Comparison of ENCODE assay signal across 16 mouse cellular contexts in genomic region chr4:117316800-117317199, GRCm38 (mm10).
A peak's percentile ranks its signal among the peaks of the same experiment; 100 is the strongest.
DNase-seq lines count a peak whose midpoint lies in the region; ATAC-seq and TF ChIP-seq lines count a peak whose summit lies in the region.
"Had no signal": no experiment of that assay in that cellular context is flagged by ENCODE, and none has a peak within 500 bp of the region (broad histone marks: within the 10 kb centered on the region; RNA-seq: fewer than 3 reads in every experiment).

No protein-coding gene starts in this region.

- peaks cover 96% of the 10 kb centered on the region for H3K27me3 ChIP-seq in heart, embryonic 15.5 days
- peaks cover 9% of the 10 kb centered on the region for H3K27me3 ChIP-seq in hindbrain, embryonic 16.5 days (replicated peaks; ENCODE audit: control insufficient read depth, insufficient read depth, low read length)
- peaks cover 22% of the 10 kb centered on the region for H3K27me3 ChIP-seq in midbrain, embryonic 15.5 days (replicated peaks)

- no peak overlapping the region for H3K27ac ChIP-seq in heart, embryonic 15.5 days
- H3K27ac ChIP-seq in hindbrain, embryonic 16.5 days (ENCODE audit: low read depth, low read length): no peak overlapping the region; the same call in 1 of the 2 replicates
- H3K27ac ChIP-seq in midbrain, embryonic 15.5 days: no peak overlapping the region
- H3K27ac ChIP-seq in gastrocnemius, adult 2 months: no peak overlapping the region
- H3K27ac ChIP-seq: embryonic facial prominence, embryonic 13.5 days had no signal

- intact Hi-C loops in heart, postnatal 14 days (cut with DNase I): no loop called here
- intact Hi-C loops in left cerebral cortex, postnatal 10 days (cut with DNase I): no loop called here
- intact Hi-C loops in gastrocnemius, adult 2 months (cut with DNase I): no loop called here

- H3K36me3 ChIP-seq in heart, embryonic 15.5 days: no peaks in the 10 kb centered on the region
- no peaks in the 10 kb centered on the region for H3K36me3 ChIP-seq in hindbrain, embryonic 16.5 days (ENCODE audit: control insufficient read depth, insufficient read depth, low read length)
- no peaks in the 10 kb centered on the region for H3K36me3 ChIP-seq in midbrain, embryonic 15.5 days (replicated peaks)
- H3K36me3 ChIP-seq: embryonic facial prominence, embryonic 13.5 days; G1E; heart, embryonic 12.5 days had no signal

- no peak for TF ChIP-seq CTCF in gastrocnemius, adult 2 months (IDR thresholded peaks at IDR 0.05)

- H3K4me2 ChIP-seq in heart, embryonic 15.5 days: no peak overlapping the region
- no peak overlapping the region for H3K4me2 ChIP-seq in hindbrain, embryonic 16.5 days (ENCODE audit: low read length)
- H3K4me2 ChIP-seq in midbrain, embryonic 15.5 days: peak overlapping the region; percentile 25; the same call in 1 of the 2 replicates
- H3K4me2 ChIP-seq: embryonic facial prominence, embryonic 13.5 days had no signal

- no peaks in the 10 kb centered on the region for H3K9me3 ChIP-seq in heart, embryonic 15.5 days (replicated peaks)
- H3K9me3 ChIP-seq in hindbrain, embryonic 16.5 days (ENCODE audit: control insufficient read depth, low read length): no peaks in the 10 kb centered on the region
- H3K9me3 ChIP-seq in midbrain, embryonic 15.5 days: no peaks in the 10 kb centered on the region
- H3K9me3 ChIP-seq: embryonic facial prominence, embryonic 13.5 days; G1E; heart, embryonic 12.5 days had no signal

- H3K4me3 ChIP-seq in heart, embryonic 15.5 days: no peak overlapping the region
- H3K4me3 ChIP-seq in hindbrain, embryonic 16.5 days (ENCODE audit: low read length): no peak overlapping the region
- H3K4me3 ChIP-seq in midbrain, embryonic 15.5 days: no peak overlapping the region
- no peak overlapping the region for H3K4me3 ChIP-seq in gastrocnemius, adult 2 months
- H3K4me3 ChIP-seq: embryonic facial prominence, embryonic 13.5 days; heart, embryonic 12.5 days had no signal

- DNase-seq in heart, postnatal 14 days: no peak
- peak; percentile 42 for DNase-seq in ZHBTc4 (ENCODE audit: low read depth, low spot score)
- DNase-seq in embryo, embryonic 11 days: no peak
- no peak for DNase-seq in left cerebral cortex, postnatal 10 days (ENCODE audit: extremely low spot score in 1 of 2, low spot score in 2 of 2)
- DNase-seq in gastrocnemius, adult 2 months: no peak
- DNase-seq: adrenal gland, postnatal 36 days; B cell, adult 2 months; cerebellum, postnatal 14 days; left cerebral cortex, postnatal 4 days; lung, adult 2 months had no signal

- 55% methylated on average over 6 of the region's 6 CpGs for WGBS in heart, embryonic 15.5 days
- 45% methylated on average over 6 of the region's 6 CpGs for WGBS in hindbrain, embryonic 16.5 days
- WGBS in midbrain, embryonic 15.5 days: 54% methylated on average over 6 of the region's 6 CpGs

- no peak overlapping the region for H3K9ac ChIP-seq in heart, embryonic 15.5 days
- peak overlapping the region; percentile 50; the same call in 1 of the 2 replicates for H3K9ac ChIP-seq in hindbrain, embryonic 16.5 days (ENCODE audit: low read depth, low read length)
- H3K9ac ChIP-seq in midbrain, embryonic 15.5 days: no peak overlapping the region; the same call in 1 of the 2 replicates
- H3K9ac ChIP-seq: heart, embryonic 12.5 days had no signal

- peaks cover 12% of the 10 kb centered on the region for H3K4me1 ChIP-seq in heart, embryonic 15.5 days (replicated peaks)
- peaks cover 22% of the 10 kb centered on the region for H3K4me1 ChIP-seq in hindbrain, embryonic 16.5 days (ENCODE audit: control insufficient read depth, insufficient read depth, low read depth, low read length)
- H3K4me1 ChIP-seq in midbrain, embryonic 15.5 days: peaks cover 37% of the 10 kb centered on the region

- 0 out of 2 replicates have a peak, but pooled peaks have one; percentile 19 for ATAC-seq in heart, embryonic 15.5 days (replicated peaks; ENCODE audit: insufficient number of reproducible peaks, insufficient read depth, low FRiP score, low read depth)
- ATAC-seq in hindbrain, embryonic 16.5 days: peak; percentile 48
- ATAC-seq in midbrain, embryonic 15.5 days (replicated peaks): no peak
